ENCODE assay signal across 28 mouse cellular contexts in genomic region chr2:72525556-72525955, GRCm38 (mm10).
"Had no signal": no experiment of that assay in that cellular context is flagged by ENCODE, and none has a peak within 500 bp of the region (broad histone marks: within the 10 kb centered on the region; RNA-seq: fewer than 3 reads in every experiment).

No protein-coding gene starts in this region.

- H3K4me2 ChIP-seq: embryonic facial prominence, embryonic 12.5 days; embryonic facial prominence, embryonic 13.5 days; embryonic facial prominence, embryonic 15.5 days; forebrain, embryonic 12.5 days; forebrain, embryonic 13.5 days; forebrain, embryonic 15.5 days had no signal

- H3K9me3 ChIP-seq: embryonic facial prominence, embryonic 10.5 days; embryonic facial prominence, embryonic 12.5 days; embryonic facial prominence, embryonic 13.5 days; embryonic facial prominence, embryonic 15.5 days; forebrain, embryonic 10.5 days; forebrain, embryonic 12.5 days; forebrain, embryonic 13.5 days; forebrain, embryonic 15.5 days had no signal

- DNase-seq: cerebellum, adult 2 months; cerebellum, adult 8-10 months; cerebellum, adult 9-10 months; cerebellum, adult 9-11 months; cerebellum, postnatal 10 days; cerebellum, postnatal 14 days; cerebellum, postnatal 25 days; cerebellum, postnatal 36 days; embryo, embryonic 11 days; forebrain, postnatal 0 days; gastrocnemius, adult 2 months; gastrocnemius, postnatal 10 days; gastrocnemius, postnatal 14 days; gastrocnemius, postnatal 25 days; gastrocnemius, postnatal 36 days; heart, adult 18-20 months; heart, adult 2 months had no signal

- H3K9ac ChIP-seq: embryonic facial prominence, embryonic 12.5 days; embryonic facial prominence, embryonic 13.5 days; embryonic facial prominence, embryonic 15.5 days; forebrain, embryonic 12.5 days; forebrain, embryonic 13.5 days; forebrain, embryonic 15.5 days; forebrain, postnatal 0 days had no signal

- H3K27me3 ChIP-seq: embryonic facial prominence, embryonic 12.5 days; embryonic facial prominence, embryonic 13.5 days; embryonic facial prominence, embryonic 15.5 days; forebrain, embryonic 13.5 days; forebrain, embryonic 15.5 days had no signal

- H3K27ac ChIP-seq: embryonic facial prominence, embryonic 10.5 days; embryonic facial prominence, embryonic 12.5 days; embryonic facial prominence, embryonic 13.5 days; embryonic facial prominence, embryonic 15.5 days; forebrain, embryonic 10.5 days; forebrain, embryonic 12.5 days; forebrain, embryonic 13.5 days; forebrain, embryonic 15.5 days; gastrocnemius, adult 2 months; heart, adult 2 months had no signal

- ATAC-seq: forebrain, embryonic 13.5 days; forebrain, embryonic 14.5 days; forebrain, embryonic 15.5 days; forebrain, embryonic 16.5 days; forebrain, postnatal 0 days had no signal

- H3K4me3 ChIP-seq: embryonic facial prominence, embryonic 10.5 days; embryonic facial prominence, embryonic 12.5 days; embryonic facial prominence, embryonic 13.5 days; embryonic facial prominence, embryonic 15.5 days; erythroblast, embryonic 14.5 days; forebrain, embryonic 10.5 days; forebrain, embryonic 12.5 days; forebrain, embryonic 13.5 days; forebrain, embryonic 15.5 days; gastrocnemius, adult 2 months; heart, adult 2 months had no signal

- H3K36me3 ChIP-seq: embryonic facial prominence, embryonic 10.5 days; embryonic facial prominence, embryonic 12.5 days; embryonic facial prominence, embryonic 13.5 days; embryonic facial prominence, embryonic 15.5 days; forebrain, embryonic 10.5 days; forebrain, embryonic 12.5 days; forebrain, embryonic 15.5 days had no signal
